Mouse (Mus musculus): ENCODE data around the gene Cnep1r1.

Cnep1r1 gene

DNA sequence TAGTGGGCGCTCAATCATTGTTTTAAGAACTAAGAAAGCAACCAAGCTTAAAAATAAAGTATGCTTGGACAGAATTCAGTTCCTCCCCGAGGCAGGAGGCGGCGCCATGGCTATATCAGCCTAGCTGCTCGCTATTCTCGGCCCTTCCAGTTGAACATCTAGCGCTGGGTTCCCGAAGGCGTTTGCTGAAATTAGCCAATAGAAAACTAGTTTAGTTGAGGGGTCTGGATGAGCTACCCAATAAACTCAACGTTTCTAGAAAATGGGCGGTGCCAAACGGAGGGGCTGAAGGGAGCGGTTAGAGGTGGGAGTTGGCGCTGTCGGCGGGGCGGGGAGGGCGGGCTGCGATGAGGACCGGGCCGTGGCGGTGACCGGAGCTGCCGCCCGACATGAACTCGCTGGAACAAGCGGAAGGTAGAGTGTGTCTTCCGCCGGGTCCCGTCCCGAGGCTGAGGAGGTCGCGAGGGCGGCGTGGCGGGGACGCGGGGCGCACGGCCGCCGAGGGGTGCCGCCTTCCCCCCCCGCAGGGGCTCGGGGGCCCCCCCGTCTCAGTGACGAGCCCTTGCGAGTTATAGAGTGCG, at the start of gene Cnep1r1:
Cnep1r1 (plus strand) TSS at position 314 of the 581 bp plus-strand sequence.
- DNase-seq (ENCODE audit: low spot score in 2 of 2) = peak; percentile 95 to 98

DNA sequence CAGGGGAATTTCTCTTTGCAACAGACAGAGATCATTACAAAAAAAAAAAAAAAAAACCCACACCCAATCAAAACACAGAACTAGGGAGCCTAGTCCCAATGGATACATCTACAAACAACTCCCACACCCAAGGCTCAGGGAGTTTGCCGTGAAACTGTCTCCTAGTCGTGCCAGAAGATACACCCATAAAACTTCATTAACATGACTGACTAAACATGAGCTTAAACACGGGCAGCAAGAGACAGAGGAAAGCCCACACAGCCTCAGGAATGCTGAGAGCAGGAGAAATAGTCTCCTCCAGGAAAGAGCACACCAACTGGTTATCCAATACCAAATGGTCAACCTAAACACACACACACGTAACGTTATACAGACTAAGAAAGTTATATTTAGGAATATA, 36.4 kb upstream of the Cnep1r1 start:
- DNase-seq (ENCODE audit: low spot score in 2 of 2) = no peak

DNA sequence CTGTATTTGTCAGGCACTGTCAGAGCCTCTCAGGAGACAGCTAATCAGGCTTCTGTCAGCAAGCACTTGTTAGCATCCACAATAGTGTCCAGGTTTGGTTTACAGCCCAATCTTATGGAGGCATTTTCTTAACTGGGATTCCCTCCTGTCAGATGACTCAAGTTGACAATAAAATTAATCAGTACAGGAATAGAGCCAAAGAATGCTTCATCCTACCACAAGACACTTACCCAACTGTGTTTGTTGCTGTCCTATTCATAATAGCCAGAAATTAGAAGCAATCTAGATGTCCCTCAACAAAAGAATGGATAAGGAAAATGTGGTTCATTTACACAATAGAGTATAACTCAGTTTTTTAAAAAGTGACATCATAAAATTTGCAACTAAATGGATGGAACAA, 30.6 kb upstream of the Cnep1r1 start:
- DNase-seq (ENCODE audit: low spot score in 2 of 2) = no peak

DNA sequence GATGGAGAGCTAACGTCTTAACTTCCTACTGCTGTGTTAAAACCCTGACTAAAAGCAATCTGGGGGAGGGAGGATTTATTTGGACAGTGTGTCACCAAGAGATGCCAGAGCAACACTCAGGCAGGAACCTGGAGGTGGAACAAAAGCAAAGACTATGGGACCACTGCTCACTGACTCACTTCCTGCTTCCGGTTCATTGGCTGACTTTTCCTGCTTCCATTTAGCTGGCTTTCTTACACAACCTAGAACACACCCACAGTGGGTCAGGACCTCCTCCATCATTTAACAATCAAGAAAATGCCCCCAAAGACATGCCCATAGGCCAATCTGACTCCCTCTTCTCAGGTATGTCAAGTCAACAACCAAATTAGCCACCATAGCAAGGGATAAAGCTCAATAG, 26.9 kb upstream of the Cnep1r1 start:
- DNase-seq (ENCODE audit: low spot score in 2 of 2) = no peak

DNA sequence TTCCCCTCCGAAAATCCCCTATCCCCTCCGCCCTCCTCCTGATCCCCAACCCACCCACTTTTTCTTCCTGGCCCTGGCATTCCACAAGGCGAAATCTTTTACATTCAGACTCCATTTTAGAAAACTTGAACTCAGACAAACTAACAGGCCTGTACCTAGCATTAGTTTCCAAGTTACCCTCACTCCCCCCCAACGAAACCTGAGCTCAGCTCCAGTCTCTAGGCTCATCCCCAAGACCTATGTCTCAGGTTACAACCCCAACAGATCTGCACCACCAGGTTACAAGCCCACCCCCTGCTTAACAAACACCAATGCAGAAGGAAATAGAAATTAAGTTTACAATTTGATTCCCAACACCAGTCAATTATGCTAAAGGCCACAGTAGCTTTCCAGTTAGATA, 25.2 kb upstream of the Cnep1r1 start:
- DNase-seq (ENCODE audit: low spot score in 2 of 2) = no peak

DNA sequence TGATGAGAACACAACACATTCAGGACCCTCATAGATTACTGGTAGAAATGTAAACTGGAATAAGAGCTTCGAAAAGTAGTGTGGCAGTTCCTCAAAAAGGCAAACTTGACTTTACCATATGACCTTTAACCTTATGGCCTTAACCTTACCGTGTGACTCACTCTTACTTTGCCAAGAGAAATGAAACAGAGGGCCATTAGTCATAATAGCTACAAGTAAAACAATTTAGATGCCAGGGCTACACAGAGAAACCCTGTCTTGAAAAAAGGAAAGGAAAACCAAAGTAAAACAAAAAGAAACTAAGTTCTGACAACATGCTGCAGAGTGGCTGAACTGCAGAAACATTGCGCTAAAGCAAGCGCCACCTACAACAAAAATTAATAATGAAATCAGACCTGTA, 19.7 kb upstream of the Cnep1r1 start:
- DNase-seq (ENCODE audit: low spot score in 2 of 2) = no peak

DNA sequence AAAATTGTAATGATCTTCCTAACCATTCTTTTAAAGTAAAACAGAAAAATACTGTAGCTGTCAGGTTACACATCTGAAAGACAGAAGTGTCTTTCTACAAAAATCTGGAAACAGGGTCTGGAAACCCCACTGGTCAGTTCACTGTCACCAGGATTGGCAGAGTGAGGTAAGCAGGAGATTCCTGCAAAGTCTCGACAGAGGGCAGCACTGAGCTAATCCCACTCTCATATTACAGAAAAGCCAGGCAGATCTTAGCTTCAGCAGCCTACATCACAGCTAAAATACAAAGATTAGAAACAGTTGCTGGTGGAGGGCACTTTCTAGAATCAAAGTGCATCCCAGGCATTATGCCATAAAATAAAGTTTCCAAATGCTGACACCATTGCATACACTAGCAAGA, 19.0 kb upstream of the Cnep1r1 start:
- peak; percentile 8 to 36 for DNase-seq (ENCODE audit: low spot score in 2 of 2)

DNA sequence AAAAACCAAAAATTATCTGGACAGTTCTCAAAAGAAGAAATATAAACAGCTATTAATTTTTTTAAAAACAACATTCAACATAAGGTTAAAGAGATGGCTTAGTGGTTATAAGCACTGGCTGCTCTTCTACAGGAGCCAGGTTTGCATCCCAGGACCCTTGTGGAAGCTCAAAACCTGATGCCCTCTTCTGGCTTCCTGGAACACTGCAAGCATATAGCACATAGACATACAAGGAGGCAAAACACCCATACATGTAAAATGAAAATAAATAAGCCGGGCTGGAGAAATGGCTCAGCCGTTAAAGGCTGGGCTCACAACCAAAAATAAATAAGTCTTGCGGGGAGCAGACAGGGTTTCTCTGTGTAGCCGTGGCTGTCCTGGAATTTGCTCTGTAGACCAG, 9.3 kb upstream of the Cnep1r1 start:
- no peak for DNase-seq (ENCODE audit: low spot score in 2 of 2)

DNA sequence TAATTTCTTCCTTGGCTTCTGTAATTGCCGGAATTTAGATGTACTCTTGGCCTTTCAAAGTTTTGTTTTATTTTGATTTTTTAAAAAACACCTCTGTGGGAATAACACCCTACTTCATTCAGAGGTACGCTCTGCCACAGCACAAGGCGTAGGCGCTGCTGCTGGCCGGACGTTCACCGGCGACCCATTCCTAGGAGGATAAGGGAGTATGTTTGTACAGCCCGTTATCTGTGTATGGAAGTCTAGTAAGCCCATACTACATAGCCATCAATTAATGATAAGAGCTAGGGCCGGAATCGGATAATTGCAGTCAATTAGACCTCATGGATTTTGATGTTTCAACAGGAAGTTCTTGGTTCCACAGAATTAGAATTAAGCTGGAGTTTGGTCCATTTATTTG, 507 bp downstream of the Cnep1r1 start:
- no peak for DNase-seq (ENCODE audit: low spot score in 2 of 2)

DNA sequence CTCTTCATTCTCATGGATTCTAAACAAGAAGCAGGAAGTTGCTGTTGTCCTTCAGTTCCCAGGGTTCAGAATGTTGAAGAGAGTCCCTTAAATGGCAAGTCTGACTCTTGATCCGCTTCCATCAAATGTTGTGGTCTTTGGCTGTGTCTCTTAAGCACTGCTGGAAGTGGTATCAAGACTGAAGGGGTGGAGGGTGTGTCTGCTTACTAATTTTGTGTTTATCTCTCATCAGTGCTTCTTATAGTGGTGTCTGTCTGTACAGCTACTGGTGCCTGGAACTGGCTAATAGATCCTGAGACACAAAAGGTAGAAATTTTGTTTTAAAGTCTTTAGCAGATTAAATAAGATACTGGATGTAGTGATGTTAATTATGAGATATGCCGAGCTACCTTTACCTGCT, 6.3 kb downstream of the Cnep1r1 start:
- no peak for DNase-seq (ENCODE audit: low spot score in 2 of 2)

DNA sequence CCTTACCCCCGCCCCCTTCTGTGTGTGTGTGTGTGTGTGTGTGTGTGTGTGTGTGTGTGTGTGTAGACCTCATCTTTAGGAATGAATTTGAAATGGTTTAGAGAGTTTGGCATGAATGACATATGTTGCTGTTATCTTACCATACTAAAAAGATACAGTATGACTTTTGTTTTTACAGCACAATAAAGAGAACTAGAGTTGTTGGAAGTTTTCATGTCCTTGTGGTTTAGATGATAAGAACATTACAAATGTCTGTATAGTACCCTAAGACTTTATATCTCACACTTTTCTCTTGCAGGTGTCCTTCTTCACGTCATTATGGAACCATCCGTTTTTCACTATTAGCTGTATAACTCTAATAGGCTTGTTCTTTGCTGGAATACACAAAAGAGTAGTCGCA, 10.8 kb downstream of the Cnep1r1 start:
- no peak for DNase-seq (ENCODE audit: low spot score in 2 of 2)

DNA sequence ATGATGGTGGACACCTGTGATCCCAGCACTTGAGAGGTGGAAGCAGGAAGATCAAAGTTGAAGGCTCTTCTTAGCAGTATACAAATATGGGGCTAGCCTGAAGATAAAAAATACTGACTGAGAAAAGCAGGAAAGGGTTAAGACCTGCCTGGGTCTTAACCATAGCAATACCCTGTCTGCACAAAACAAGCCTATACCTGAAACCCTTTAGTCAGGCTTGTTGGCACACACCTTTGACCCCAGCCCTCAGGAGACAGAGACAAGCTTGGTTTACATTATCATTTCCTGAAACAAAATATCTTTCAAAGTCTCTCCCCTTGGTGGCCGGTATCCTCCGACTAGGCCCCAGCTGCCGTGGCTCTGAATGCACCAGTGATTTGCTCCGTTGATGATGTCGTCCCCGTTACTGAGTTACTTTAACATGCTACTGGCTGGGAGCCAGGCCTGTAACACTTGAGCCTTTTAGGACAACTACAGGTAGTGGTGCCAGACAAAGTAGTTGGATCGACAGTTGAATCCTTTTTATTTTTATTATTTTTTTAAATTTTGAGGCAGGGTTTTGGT, 12.3 kb downstream of the Cnep1r1 start:
- no peak for DNase-seq (ENCODE audit: low spot score in 2 of 2)

DNA sequence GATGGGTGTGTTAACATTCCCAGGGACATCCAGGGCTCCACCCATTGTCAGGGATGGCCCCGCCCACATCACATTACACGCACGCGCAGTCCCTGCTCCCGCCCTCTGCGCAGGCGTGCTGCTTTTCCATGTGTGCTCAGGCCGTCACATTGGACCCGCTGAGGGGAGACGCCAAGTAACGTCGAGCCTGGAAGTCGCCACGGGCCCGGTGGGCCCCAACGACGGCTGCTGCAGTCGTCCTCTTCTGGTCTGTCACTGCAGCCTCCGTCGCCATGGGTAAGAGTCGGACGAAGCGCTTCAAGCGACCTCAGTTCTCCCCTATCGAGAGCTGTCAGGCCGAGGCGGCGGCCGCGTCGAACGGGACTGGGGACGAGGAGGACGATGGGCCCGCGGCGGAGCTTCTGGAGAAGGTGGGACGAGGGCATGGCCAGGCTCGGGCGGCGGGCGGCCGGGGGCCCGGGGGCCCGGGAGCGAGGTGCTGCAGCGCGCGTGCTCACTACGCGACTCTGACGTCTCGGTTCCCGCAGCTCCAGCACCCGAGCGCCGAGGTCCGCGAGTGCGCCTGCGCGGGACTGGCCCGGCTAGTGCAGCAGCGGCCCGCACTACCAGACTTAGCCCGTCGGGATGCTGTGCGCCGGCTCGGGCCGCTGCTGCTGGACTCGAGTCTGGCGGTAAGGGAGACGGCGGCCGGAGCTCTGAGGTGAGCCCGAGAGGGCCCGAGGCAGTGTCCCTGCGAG, 19.3 kb downstream of the Cnep1r1 start, which contains the start of gene Heatr3:
Heatr3 (plus strand) TSS at position 108 of the 737 bp plus-strand sequence.
- peak; percentile 96 to 98 for DNase-seq (ENCODE audit: low spot score in 2 of 2)

DNA sequence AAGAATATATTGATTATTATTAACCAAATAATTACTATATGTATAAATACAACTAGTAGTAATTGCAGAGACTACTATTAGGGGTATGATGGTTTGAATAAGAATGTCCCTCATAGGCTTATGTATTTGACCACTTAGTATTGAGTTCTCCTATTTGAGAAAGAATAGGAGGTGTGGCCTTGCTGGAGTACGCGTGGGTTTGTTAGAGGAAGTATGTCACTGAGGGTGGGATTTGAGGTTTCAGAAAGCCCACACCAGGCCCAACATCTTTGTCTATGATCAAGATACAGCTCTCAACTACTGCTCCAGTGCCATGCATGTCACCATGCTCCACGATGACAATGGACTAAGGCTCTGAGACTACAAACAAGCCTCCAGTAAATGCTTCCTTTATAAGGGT, 20.7 kb downstream of the Cnep1r1 start:
- DNase-seq (ENCODE audit: low spot score in 2 of 2) = no peak

DNA sequence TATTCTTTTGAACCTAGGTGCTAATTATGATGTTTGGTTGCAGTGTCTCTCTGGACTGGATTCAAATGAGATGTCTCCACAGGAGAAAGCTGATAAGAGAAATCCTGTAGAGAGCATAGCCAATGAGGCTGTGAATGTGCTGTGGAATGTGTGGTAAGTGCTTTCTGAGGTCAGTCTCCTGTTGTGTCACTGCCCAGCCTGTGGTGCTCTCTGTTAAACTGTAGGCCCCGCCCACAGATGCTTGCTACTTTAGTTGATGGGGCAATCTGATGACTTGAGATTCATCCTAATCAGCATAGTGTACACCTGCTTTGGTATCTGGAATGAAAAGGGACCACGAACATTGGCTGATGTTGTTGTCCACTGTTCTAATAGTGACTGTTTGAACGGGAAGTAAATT, 23.1 kb downstream of the Cnep1r1 start:
- no peak for DNase-seq (ENCODE audit: low spot score in 2 of 2)

DNA sequence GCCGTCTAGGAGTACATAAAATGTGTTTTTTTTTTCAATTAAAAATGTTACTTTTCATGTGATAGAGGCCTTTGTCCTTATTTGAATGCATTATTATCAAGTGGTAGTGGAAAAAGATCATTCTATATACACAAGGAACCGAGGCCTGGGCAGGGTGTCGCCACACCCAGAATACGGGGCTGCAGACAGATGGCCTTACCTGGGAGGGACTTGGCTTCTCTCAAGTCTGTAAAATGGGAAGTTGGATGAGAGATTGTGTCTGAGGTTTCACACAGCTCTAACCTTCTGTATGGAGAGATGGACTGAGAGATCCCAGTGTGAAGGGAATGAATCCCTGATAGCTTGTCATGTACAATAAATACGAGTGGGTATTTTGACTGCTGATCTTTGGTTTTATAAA, 25.5 kb downstream of the Cnep1r1 start:
- no peak for DNase-seq (ENCODE audit: low spot score in 2 of 2)

DNA sequence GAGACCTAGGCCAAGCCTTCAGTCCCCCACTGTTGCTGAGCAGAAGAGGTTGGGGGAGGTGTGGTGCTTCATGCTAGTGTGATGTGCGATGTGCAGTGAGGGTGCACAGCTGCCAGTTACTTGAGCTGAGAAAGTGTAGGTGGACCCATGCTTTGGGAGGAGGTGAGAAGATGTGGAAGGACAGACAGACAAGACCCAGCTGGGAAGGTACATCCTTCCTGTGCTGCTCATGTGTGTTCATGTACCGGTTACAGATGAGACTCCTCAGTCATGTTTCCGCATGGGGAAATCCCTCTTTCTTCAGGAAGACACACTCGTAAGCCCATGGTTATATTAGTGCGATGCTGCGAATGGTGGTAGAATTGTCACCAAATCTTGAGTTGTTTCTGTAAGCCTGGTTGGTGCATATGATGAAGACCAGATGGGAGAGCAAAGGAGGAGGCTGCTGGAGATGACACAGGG, 32.4 kb downstream of the Cnep1r1 start:
- peak; percentile 42 to 58 for DNase-seq (ENCODE audit: low spot score in 2 of 2)

DNA sequence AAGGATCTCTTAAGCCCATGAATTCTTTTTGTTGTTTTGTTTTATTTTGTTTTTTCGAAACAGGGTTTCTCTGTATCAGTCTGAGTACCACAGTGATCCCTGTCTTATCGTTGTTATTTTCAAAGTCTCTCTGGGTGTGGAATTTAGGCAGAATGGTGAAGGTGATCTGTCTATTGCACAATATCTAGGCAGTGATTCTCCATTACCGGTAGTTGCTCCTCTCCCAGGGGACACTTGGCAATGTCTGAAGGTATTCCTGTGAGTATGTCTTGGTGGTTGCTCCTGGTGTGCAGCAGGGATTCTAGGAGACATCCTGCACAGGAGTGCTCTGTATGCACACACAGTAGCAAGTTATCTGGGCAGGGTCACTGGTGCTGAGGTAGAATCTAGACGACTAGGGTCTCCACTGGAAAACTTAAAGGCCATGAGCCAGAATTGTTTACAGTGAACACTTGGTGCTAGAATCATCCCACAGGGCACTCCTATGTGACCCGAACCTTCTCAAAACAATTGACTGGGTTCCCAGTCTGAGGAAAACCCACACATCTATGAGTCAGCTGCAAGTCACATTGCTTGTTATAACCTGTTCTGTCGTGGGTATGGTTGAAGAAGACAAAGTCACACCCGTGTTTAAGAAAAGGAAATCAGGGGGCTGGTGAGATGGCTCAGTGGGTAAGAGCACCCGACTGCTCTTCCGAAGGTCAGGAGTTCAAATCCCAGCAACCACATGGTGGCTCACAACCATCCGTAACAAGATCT, 41.8 kb downstream of the Cnep1r1 start:
- DNase-seq (ENCODE audit: low spot score in 2 of 2) = peak; percentile 26 to 34

DNA sequence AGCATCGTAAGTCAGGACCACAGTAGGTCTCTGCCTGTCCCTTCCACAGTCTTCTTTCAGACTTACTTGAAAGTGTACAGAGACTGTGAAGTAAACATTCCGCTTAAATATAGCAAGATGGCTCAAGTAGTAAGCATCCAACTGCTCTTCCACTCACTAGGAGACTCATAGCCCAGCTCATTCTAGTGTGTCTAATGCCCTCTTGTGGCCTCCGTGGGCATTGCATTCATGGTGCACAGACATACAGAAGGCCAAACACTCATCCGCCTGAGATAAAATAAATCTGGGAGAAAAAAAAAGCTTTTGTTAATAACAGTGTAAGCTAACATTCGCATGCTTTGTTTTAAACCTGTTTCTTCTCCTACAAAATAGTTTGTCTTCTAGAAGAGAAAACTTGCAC, 42.9 kb downstream of the Cnep1r1 start:
- peak; percentile 45 to 56 for DNase-seq (ENCODE audit: low spot score in 2 of 2)

DNA sequence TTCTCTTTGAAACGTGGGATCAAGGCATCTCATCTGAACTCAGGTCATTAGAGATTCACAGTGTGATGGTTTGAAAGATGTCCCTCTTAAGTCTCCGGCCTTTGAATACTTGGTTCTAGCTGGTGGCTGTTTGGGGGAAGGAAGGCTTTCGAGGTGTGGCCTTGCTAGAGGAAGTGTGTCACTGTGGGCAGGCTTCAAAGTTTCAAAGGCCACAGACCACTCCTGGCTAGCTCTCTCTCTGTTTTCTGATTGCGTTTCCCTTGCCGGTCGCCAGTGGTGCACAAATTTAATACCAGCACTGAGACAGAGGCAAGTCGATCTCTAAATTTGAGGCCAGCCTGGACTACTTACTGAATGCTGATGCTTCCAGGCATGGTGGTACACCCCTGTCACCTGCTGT, 56.7 kb downstream of the Cnep1r1 start:
- no peak for DNase-seq (ENCODE audit: low spot score in 2 of 2)

DNA sequence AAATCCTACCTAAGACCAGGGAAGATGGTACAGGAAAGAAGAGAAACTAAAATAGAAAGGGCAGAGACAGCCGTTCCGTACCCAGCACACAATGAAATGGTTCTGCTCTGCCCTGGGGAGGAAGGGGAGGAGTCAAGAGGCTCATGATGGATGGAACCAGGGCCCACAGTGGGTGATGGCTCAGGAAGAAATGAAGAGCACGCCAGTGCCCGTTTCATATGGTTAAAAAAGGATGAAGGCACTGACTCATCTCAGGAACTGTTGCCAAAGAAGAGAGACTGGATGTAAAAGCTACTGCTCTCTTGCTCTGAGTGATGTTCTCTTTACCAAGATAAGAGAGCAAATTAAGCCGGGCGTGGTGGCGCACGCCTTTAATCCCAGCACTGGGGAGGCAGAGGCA, 58.7 kb downstream of the Cnep1r1 start:
- no peak for DNase-seq (ENCODE audit: low spot score in 2 of 2)

DNA sequence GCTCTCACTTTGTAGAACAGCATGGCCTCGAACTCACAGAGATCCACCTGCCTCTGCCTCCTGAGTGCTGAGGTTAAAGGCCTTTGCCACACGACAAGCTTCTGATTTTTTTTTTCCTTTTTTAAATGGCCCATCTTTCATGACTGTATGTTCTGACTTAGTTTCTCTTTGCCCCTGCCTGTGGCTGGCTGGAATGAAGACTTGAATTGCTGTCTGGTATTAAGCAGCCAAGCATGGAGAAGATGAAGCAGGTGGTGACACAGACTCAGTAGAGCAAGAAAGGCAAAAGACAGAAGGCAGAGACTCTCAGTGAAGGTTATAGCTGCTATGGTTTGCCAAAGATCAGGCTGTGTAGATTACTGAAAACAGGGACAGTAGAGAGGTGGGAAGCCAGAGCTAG, 64.6 kb downstream of the Cnep1r1 start:
- DNase-seq (ENCODE audit: low spot score in 2 of 2) = no peak
